Comparison of ENCODE assay signal across 18 mouse cellular contexts in the genomic region with DNA sequence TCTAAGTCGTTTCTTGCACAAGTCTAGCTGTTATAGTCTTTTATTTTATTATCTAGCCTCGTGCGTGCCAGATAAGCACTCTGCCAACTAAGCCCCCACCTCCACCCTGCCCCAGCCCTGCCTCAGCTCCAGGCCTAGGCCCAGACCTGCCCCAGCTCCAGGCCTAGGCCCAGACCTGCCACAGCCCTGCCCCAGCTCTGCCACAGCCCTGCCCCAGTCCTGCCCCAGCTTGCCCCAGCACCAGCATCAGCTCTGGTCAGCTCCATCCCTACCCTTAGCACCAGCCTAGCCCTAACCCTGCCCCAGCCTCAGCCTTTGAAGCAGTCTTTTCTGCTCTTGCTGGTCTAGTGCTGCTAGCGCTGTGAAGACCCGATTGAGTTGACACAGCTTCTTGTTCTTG.
A peak's percentile ranks its signal among the peaks of the same experiment; 100 is the strongest.
DNase-seq lines count a peak whose midpoint lies in the region; ATAC-seq and TF ChIP-seq lines count a peak whose summit lies in the region.
"Had no signal": no experiment of that assay in that cellular context is flagged by ENCODE, and none has a peak within 500 bp of the region (broad histone marks: within the 10 kb centered on the region; RNA-seq: fewer than 3 reads in every experiment).

No protein-coding gene starts in this region.

- H3K27me3 ChIP-seq in hindbrain, embryonic 13.5 days: no peaks in the 10 kb centered on the region
- peaks cover 2% of the 10 kb centered on the region; the same call in 1 of the 2 replicates for H3K27me3 ChIP-seq in hindbrain, embryonic 10.5 days (ENCODE audit: insufficient read depth, poor library complexity, severe bottlenecking)
- no peaks in the 10 kb centered on the region for H3K27me3 ChIP-seq in embryonic facial prominence, embryonic 15.5 days
- H3K27me3 ChIP-seq in hindbrain, embryonic 16.5 days (replicated peaks; ENCODE audit: control insufficient read depth, insufficient read depth, low read length): no peaks in the 10 kb centered on the region
- H3K27me3 ChIP-seq in midbrain, postnatal 0 days (ENCODE audit: insufficient read depth, low read length): no peaks in the 10 kb centered on the region
- H3K27me3 ChIP-seq: forebrain, embryonic 12.5 days; liver, embryonic 15.5 days had no signal

- H3K9me3 ChIP-seq in hindbrain, embryonic 13.5 days: no peaks in the 10 kb centered on the region
- no peaks in the 10 kb centered on the region for H3K9me3 ChIP-seq in hindbrain, embryonic 10.5 days
- no peaks in the 10 kb centered on the region for H3K9me3 ChIP-seq in embryonic facial prominence, embryonic 15.5 days (replicated peaks)
- H3K9me3 ChIP-seq in hindbrain, embryonic 16.5 days (ENCODE audit: control insufficient read depth, low read length): no peaks in the 10 kb centered on the region
- H3K9me3 ChIP-seq in midbrain, postnatal 0 days (ENCODE audit: low read length): no peaks in the 10 kb centered on the region
- H3K9me3 ChIP-seq: forebrain, embryonic 12.5 days; liver, embryonic 15.5 days had no signal

- no peak overlapping the region for H3K4me2 ChIP-seq in hindbrain, embryonic 13.5 days
- no peak overlapping the region for H3K4me2 ChIP-seq in embryonic facial prominence, embryonic 15.5 days (replicated peaks)
- H3K4me2 ChIP-seq in hindbrain, embryonic 16.5 days (ENCODE audit: low read length): no peak overlapping the region
- no peak overlapping the region for H3K4me2 ChIP-seq in midbrain, postnatal 0 days (ENCODE audit: low read depth, low read length, poor library complexity, severe bottlenecking)
- H3K4me2 ChIP-seq: forebrain, embryonic 12.5 days; liver, embryonic 15.5 days had no signal

- no peaks in the 10 kb centered on the region for H3K36me3 ChIP-seq in hindbrain, embryonic 13.5 days
- H3K36me3 ChIP-seq in hindbrain, embryonic 10.5 days: no peaks in the 10 kb centered on the region
- H3K36me3 ChIP-seq in embryonic facial prominence, embryonic 15.5 days: no peaks in the 10 kb centered on the region
- H3K36me3 ChIP-seq in hindbrain, embryonic 16.5 days (ENCODE audit: control insufficient read depth, insufficient read depth, low read length): no peaks in the 10 kb centered on the region
- no peaks in the 10 kb centered on the region for H3K36me3 ChIP-seq in midbrain, postnatal 0 days (ENCODE audit: insufficient read depth, low read length)
- H3K36me3 ChIP-seq: forebrain, embryonic 12.5 days; liver, embryonic 15.5 days had no signal

- TF ChIP-seq CTCF in midbrain, postnatal 0 days (IDR thresholded peaks at IDR 0.05): no peak

- peaks cover 16% of the 10 kb centered on the region for H3K4me1 ChIP-seq in hindbrain, embryonic 13.5 days (replicated peaks)
- H3K4me1 ChIP-seq in hindbrain, embryonic 10.5 days (replicated peaks): 0 out of 2 replicates have a peak, but pooled peaks cover 3% of the 10 kb centered on the region
- H3K4me1 ChIP-seq in embryonic facial prominence, embryonic 15.5 days: no peaks in the 10 kb centered on the region
- no peaks in the 10 kb centered on the region for H3K4me1 ChIP-seq in hindbrain, embryonic 16.5 days (ENCODE audit: control insufficient read depth, insufficient read depth, low read depth, low read length)
- H3K4me1 ChIP-seq in midbrain, postnatal 0 days (ENCODE audit: insufficient read depth, low read length): no peaks in the 10 kb centered on the region
- H3K4me1 ChIP-seq: liver, embryonic 15.5 days had no signal

- peak; percentile 11; the same call in 1 of the 2 replicates for ATAC-seq in hindbrain, embryonic 13.5 days (ENCODE audit: low FRiP score)
- ATAC-seq in embryonic facial prominence, embryonic 15.5 days (ENCODE audit: insufficient number of reproducible peaks, low FRiP score, low TSS enrichment, low read depth): 0 out of 2 replicates have a peak, but pooled peaks have one; percentile 47
- peak; percentile 46; the same call in 1 of the 2 replicates for ATAC-seq in hindbrain, embryonic 16.5 days
- peak; percentile 38; the same call in 1 of the 2 replicates for ATAC-seq in midbrain, postnatal 0 days (ENCODE audit: low FRiP score)
- ATAC-seq: lung, postnatal 0 days had no signal

- no peak overlapping the region for H3K9ac ChIP-seq in hindbrain, embryonic 13.5 days
- H3K9ac ChIP-seq in embryonic facial prominence, embryonic 15.5 days: no peak overlapping the region
- H3K9ac ChIP-seq in hindbrain, embryonic 16.5 days (ENCODE audit: low read depth, low read length): no peak overlapping the region
- no peak overlapping the region for H3K9ac ChIP-seq in midbrain, postnatal 0 days (replicated peaks; ENCODE audit: low read length, poor library complexity, severe bottlenecking)
- H3K9ac ChIP-seq: forebrain, embryonic 12.5 days; liver, embryonic 15.5 days had no signal

- WGBS in hindbrain, embryonic 13.5 days: 89% methylated on average over 5 of the region's 5 CpGs
- 87% methylated on average over 5 of the region's 5 CpGs for WGBS in hindbrain, embryonic 10.5 days
- 76% methylated on average over 5 of the region's 5 CpGs for WGBS in embryonic facial prominence, embryonic 15.5 days
- 77% methylated on average over 5 of the region's 5 CpGs for WGBS in hindbrain, embryonic 16.5 days
- 90% methylated on average over 5 of the region's 5 CpGs for WGBS in midbrain, postnatal 0 days

- H3K4me3 ChIP-seq in hindbrain, embryonic 13.5 days: no peak overlapping the region
- H3K4me3 ChIP-seq in hindbrain, embryonic 10.5 days: no peak overlapping the region
- H3K4me3 ChIP-seq in embryonic facial prominence, embryonic 15.5 days (replicated peaks): no peak overlapping the region
- no peak overlapping the region for H3K4me3 ChIP-seq in hindbrain, embryonic 16.5 days (ENCODE audit: low read length)
- H3K4me3 ChIP-seq in midbrain, postnatal 0 days (ENCODE audit: low read depth, low read length): no peak overlapping the region
- H3K4me3 ChIP-seq: forebrain, embryonic 12.5 days; liver, embryonic 15.5 days had no signal

- H3K27ac ChIP-seq in hindbrain, embryonic 13.5 days: peak overlapping the region; percentile 79
- H3K27ac ChIP-seq in hindbrain, embryonic 10.5 days: no peak overlapping the region
- no peak overlapping the region for H3K27ac ChIP-seq in embryonic facial prominence, embryonic 15.5 days (replicated peaks)
- no peak overlapping the region for H3K27ac ChIP-seq in hindbrain, embryonic 16.5 days (ENCODE audit: low read depth, low read length)
- no peak overlapping the region for H3K27ac ChIP-seq in midbrain, postnatal 0 days (ENCODE audit: low read depth, low read length)
- H3K27ac ChIP-seq: forebrain, embryonic 12.5 days; liver, embryonic 15.5 days had no signal

- no peak for DNase-seq in hindbrain, embryonic 10.5 days (ENCODE audit: low spot score)
- no peak for DNase-seq in midbrain, postnatal 0 days (ENCODE audit: low spot score)
- DNase-seq in layer of hippocampus, adult 11-12 months (ENCODE audit: low spot score): no peak
- no peak for DNase-seq in gastrocnemius, postnatal 4 days (ENCODE audit: low spot score in 2 of 2)
- DNase-seq: cerebellum, adult 18-20 months; cerebellum, postnatal 25 days; embryo, embryonic 11 days; gastrocnemius, postnatal 25 days; kidney, adult 9 months; kidney, postnatal 4 days; right cerebral cortex, postnatal 25 days; thymus, postnatal 36 days had no signal
